Mouse (Mus musculus) lung, postnatal 4 days (tissue): ENCODE data around the gene Ppp2r2c.

Experiments used
- DNase-seq, 2 experiments: peaks; one replicate each; pipeline ENCODE4 v3.0.0; 2021

Ppp2r2c gene

GRCm38 (mm10) chr5:36868266-36869090 is at the start of gene Ppp2r2c:
Ppp2r2c (plus strand) TSS chr5:36868513.
- DNase-seq, result no peak

GRCm38 (mm10) chr5:36819742-36820141 is 48.6 kb upstream of the Ppp2r2c start:
- DNase-seq, result no peak

DNA sequence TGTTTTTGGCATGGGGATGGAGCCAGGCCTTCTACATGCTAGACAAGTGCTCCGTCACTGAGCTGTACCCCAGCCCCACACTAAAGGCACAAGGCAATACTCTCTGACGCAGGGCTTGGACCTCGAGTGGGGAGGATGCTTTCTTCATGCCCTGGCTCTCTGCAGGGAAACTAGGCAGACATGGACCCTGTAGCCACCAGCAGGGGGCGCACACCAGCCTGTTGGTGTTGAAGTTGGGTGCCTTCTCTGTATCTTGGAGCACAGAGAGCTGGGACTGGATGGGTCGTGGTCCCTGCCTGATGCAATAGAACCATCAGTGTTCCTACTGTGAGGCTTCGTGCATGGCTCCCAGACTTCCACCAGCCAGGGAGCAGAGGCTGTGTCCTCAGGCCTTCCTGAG is 48.2 kb upstream of the Ppp2r2c start:
- DNase-seq, result peak; percentile 43

DNA sequence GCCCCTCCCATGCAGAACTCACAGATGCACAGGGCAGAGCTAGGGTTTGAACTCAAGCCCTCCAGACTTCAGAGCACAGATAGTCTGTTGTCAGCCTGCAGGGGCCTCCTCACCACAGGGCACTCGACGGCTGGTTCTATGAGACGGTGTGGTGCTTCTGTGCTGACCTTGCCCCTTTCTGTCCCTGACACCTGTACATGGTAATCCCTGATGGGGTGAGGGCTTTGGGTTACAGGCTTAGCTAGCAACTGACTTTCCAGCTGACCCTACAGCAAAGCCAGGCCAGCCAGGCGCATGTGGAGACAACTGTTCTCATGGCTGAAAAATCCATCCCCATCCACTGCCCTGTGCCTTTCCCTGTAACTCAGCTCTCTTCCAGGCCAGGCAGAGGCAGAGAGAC is 45.4 kb upstream of the Ppp2r2c start:
- no peak for DNase-seq

GRCm38 (mm10) chr5:36829098-36829497 is 39.2 kb upstream of the Ppp2r2c start:
- DNase-seq, result no peak

DNA sequence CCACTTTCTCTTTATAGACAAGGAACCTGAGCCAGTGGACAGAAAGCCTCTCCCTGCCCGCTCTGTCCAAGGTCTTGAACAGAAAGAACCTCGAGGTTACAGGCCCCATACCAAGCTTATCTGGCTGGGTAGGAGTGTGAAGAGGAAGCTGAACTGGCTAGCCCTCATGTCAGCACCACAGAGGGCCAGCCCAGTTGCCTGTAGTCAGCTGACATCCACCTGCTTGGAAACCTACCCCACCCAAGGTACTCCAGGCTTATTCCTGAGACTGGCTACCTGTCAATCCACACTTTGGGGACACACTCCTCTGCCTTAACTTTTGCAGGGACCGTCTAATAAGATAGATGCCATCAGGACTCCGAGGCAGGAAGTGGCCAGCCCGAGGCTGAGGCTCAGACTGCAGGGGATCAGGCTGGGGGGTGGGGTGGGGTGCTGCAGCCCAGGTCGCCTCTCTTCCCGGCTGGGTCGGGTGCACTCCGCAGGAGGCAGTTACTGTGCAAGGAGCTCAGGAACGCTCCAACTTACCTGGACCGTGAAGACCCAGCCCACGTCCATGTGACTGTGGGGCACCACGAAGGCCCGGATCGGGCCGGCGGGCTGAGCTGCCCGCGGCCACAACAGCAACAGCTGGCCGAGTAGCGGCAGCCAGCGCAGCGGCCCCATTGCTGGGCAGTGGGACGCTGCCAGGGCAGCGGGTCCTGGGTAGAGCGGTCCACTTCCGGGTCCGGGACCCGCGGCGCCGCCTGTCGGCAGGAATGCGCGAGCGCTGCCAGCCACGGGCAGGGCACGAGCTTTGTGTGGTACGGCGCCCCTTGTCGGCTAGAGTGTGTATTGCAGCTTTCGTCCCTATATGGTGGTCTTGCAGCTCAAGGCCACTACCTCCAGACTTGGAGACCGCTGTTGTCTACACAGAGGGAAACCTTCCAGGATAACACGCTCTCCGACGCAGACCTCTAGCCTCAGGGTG is 38.1 kb upstream of the Ppp2r2c start, which contains the start of gene Man2b2:
Gene Man2b2, minus strand, starts transcription at position 741 of the 967 bp plus-strand sequence.
- DNase-seq, result peak; percentile 93 to 96

DNA sequence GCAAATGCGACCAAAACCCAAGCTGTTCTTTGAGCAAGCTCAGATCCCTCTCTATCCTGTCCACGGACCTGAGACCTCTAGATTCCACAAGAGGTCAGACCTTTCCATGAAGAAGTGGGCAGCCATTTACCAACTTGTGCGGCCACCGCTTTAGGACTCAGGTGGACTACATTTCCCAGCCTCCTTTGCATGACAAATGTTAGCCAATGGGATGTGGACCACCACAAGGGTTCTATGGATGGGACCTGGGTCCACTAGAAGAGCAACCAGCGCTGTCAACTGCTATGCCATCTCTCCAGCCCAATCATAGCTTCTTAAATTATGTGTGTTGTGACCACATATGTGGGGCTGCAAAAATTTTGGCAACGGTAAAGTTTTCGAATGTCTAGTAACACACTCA is 37.0 kb upstream of the Ppp2r2c start:
- no peak for DNase-seq

DNA sequence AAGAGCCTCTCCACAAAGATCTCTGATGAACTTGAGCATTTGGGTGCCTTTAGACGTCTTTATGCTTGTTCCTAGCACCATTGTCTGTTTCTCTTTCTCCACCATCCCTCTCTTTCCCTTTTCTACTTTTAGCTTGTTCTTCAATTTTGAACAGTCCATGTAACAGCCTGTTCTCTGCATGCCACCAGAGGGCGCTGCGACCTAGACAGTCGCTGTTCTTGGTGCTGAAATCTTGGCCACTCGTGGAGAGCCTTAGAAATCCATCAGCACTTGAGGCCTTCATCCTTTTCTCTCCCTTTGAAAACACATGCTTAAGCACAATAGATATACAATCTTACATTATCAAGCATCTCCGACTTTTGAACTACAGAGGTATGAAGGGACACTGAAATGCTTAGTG is 32.4 kb upstream of the Ppp2r2c start:
- peak; percentile 62 to 78 for DNase-seq

- DNase-seq, result no peak
These were observed 29.3 kb upstream of the Ppp2r2c start for GRCm38 (mm10) chr5:36839032-36839431.

DNA sequence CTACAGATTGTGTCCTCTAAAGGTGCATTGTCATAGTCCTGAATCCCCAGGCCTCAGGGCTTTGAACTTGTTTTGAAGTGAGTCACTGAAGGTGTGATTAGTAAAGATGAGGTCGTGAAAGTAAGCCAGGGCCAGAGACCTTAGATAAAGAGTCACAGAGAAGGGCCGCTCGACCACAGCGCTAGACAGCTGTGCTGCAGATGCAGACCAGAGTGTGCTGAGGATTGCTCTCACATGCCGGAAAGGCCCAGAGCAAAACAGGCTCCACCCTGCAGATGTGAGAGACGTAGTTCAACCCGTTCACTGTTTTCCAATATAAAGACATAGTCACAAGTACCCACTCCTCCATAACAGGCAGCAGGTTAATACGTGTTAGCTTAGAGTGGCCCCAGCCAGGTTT is 28.7 kb upstream of the Ppp2r2c start:
- DNase-seq, result no peak

DNA sequence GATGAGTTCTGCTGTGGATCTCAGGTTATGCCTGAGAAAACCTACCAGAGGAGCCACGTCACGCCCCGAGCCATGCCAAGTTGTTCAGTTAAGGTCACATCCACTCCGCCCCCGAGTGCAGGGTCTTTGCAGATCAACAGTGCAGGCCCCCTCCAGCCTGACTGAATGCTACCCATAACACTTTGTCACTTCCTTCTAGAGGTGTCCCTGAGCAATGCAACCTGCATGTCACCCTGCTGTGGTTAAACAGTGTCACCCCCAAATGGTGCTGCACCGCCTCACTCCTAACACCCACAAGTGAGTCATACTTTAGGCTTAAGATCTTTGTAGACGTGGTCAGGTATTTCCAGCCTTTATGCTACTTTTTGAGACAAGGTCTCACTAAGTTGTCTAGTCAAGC is 28.2 kb upstream of the Ppp2r2c start:
- DNase-seq, result no peak

DNA sequence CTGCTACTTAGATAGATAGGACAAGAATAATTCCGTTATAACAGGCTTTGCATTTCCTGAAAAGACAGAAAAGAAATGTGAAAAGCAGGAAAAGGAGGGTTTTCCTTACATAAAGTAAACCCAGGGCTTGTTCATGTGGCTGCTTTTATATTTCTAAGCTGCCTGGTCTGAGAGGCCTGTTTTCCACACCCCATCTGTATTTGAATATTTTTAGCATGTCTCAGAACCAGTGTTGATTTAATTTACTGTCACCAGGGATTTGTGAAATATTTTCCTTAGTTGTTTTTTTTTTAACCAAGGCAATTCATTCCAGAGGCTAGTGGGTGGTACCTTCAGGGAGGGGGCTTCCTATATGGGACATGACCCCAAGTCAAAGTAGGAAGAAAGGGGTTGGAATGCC is 26.6 kb upstream of the Ppp2r2c start:
- DNase-seq, result no peak

DNA sequence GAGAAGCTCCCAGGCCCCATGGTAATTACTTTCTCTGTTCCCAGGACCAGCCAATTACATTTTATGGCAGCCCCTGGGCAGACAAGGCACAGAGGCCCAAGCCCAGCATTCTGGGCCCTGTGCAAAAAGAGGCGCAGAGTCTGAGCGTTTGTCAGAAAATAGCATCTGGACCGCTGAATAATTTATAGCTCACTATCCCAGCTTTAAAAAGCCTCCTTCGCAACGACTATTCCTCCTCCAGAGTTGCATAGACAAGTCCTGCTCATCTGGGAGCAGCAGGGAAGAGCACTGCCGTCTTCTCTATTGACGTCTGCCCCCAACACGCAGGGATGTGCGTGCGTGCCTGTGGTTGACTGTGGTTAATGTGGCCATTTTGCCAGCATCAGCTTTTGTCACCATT is 23.8 kb upstream of the Ppp2r2c start:
- no peak for DNase-seq

DNA sequence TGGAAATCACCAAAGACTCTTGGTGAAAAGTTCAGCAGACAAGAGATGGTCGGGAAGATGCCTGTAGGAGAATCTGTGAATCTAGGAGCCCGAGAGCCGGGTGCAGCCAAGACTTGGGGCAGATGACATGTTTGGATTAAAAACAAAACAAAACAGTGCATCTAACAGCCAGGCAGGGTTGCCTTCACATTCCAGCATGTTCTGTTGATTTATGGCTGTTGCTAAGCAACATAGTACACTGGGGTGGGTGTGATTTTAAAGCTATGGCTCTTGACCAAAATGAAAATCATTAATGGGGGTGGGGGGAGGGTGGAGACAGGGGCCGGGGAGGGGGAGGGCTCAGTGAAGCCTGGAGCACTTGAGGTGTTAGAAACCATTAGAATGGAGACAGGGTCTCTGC is 16.7 kb upstream of the Ppp2r2c start:
- no peak for DNase-seq

- no peak for DNase-seq
These were observed 13.1 kb upstream of the Ppp2r2c start for GRCm38 (mm10) chr5:36855180-36855579.

DNA sequence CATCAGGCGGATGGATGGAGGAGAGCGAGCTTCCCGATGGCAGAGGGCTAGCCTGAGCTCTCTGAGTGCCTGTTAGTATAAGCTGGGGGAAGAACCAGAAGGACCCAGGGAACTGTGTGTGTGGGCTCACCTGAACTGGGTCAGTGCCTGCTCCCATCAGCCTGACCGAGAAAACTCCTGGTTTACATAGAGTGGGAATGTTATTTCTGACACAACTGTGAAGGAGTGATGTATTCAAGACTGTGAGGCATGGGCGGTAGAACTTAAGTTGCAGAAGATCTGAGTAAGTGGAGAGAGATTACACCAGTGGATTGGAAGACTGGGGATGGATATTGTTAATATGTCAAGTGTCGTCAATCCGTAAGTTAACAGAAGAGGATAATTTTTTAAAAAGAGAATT is 11.8 kb upstream of the Ppp2r2c start:
- no peak for DNase-seq

- DNase-seq, result no peak
These were observed 10.8 kb upstream of the Ppp2r2c start for GRCm38 (mm10) chr5:36857546-36857945.

GRCm38 (mm10) chr5:36861084-36861483 is 7.2 kb upstream of the Ppp2r2c start:
- no peak for DNase-seq

GRCm38 (mm10) chr5:36866701-36867250 is 1.5 kb upstream of the Ppp2r2c start:
- no peak for DNase-seq

DNA sequence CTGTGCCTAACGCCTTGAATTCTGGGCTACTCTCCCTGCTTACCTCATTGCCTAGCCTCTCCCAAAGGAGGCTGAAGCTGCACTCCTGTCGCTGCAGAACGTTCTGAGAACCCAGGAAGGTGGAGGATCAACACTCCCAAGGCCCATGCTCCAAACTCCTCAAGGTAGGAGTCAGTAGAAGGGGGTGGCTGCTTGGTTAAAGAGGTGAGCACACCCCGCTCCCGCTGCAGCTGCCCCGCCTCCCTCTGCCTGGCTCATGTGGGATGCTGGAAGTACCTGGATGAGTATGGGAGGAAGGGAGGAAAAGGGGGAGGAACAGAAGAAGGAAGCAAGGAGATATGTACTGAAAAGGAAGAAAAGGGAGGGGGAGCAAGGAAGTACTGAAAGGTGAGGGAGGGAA is 752 bp upstream of the Ppp2r2c start:
- no peak for DNase-seq

DNA sequence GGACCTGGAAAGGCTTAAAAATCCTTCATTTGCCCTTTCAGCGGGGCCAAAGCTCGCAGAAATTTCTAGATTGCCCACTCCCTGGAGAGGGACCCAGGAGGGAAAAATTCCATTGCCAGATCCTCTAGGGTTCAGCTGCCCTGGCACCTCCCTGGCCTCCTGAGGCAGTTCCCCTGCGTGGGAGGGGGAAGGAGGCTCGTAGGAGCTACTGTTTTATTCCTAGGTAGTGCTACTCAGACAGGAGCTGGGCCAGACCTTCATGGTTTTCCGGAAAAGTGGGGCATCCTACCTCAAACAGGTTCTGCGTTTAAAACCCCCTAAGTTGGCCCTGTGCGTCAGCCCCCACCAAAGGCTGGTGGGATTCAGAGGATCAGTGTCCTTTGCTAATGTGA is 869 bp downstream of the Ppp2r2c start:
- no peak for DNase-seq

DNA sequence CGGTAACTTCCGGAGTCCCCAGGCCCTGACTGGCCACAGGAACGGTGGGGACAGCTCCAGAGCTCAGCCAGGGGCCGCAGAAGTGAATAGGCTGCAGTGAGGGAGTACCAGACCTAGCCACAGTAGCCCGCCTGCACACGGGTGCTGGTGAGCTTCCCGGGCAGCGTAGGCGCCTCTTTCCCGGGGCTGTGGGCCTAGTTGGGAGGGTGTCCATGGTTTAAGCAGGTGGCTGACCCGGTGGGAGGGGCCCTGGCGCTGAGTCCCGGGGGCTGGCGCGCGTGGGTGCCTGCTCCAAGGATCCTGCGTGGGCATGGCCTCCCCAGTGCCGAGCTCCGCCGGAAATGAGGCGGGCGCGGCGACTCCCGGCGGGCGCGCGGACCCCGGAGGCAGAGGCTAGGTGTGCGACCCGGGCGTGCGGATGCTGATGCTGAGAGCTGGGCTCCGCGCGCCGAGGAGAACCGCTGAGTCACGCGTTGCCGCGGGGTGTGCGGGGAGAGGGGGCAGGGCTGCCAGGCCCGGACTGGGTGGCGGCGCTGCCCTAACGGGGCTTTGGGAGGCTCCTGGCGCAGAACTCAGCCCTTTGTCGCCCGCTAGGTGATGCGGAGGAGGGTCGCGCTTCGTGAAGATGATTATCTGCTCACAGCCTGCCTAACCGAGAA is 1.4 kb downstream of the Ppp2r2c start:
- no peak for DNase-seq

GRCm38 (mm10) chr5:36870916-36871315 is 2.6 kb downstream of the Ppp2r2c start:
- no peak for DNase-seq
